Mouse (Mus musculus): ENCODE measurements around the gene Tmprss5. TPM values are rescaled to one million over a fixed set of nuclear protein-coding genes. Genes with fewer than 3 reads are reported as not detected.

Tmprss5 gene
- polyA plus RNA-seq (2017; shearing (Covaris generic)): not detected

GRCm38 (mm10) chr9:49081107-49081506, at the start of gene Tmprss5:
TSS of gene Tmprss5 (plus strand) at chr9:49081260.

GRCm38 (mm10) chr9:49055333-49056205, 25.5 kb upstream of the Tmprss5 start, which contains the start of gene Zw10:
TSS of gene Zw10 (plus strand) at chr9:49055613.

Other genes starting within 250 kb of the Tmprss5 start
- gene Zbtb16, start 245.0 kb upstream of the Tmprss5 start, polyA plus RNA-seq (2017; shearing (Covaris generic)): 0.06 TPM
- not detected for gene Htr3a, start 170.2 kb upstream of the Tmprss5 start, polyA plus RNA-seq (2017; shearing (Covaris generic))
- gene Htr3b, start 116.3 kb upstream of the Tmprss5 start, polyA plus RNA-seq (2017; shearing (Covaris generic)): not detected
- gene Usp28, start 95.9 kb upstream of the Tmprss5 start, polyA plus RNA-seq (2017; shearing (Covaris generic)): 87.9 TPM
- 50.9 TPM for gene Zw10, start 25.6 kb upstream of the Tmprss5 start, polyA plus RNA-seq (2017; shearing (Covaris generic))
- gene Gm4894, start 169.3 kb downstream of the Tmprss5 start, polyA plus RNA-seq (2017; shearing (Covaris generic)): not detected